Mouse (Mus musculus): ENCODE results near the gene Fam178b.
"Not testable (repeated sequence)": the region's sequence is repeated elsewhere in the genome, so short reads cannot be mapped to it uniquely, and the experiment has no call there.

Fam178b gene

DNA sequence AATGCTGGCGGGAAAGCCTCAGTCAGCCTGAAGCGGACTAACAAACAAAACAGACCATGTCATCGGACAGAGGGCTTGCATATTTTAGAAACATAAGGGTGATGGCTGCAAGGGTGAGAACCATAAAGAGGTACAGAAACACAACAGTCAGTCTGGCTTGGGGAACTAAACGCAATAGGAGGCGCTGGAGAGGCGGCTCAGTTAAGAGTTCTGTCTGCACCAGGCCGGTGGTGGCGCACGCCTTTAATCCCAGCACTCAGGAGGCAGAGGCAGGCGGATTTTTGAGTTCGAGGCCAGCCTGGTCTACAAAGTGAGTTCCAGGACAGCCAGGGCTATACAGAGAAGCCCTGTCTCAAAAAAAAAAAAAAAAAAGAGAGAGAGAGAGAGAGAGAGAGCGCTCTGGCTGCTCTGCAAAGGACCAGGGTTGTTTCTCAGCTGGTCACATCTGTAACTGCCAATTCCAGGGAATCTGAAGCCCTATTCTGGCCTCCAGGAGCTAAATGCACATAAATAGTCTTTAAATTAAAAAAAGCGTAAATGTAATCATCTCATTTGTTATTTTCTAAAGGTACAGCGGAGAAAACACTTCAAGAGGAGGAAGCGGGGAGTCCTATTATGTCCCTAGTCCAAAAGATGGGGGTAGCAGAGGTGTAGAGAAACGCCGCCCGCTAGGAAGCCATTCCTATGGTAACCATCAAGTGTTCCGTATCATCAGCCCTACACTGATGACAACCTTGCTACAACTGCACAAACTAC, 137.0 kb downstream of the Fam178b start:
- no peak for DNase-seq (ENCODE audit: low spot score)

DNA sequence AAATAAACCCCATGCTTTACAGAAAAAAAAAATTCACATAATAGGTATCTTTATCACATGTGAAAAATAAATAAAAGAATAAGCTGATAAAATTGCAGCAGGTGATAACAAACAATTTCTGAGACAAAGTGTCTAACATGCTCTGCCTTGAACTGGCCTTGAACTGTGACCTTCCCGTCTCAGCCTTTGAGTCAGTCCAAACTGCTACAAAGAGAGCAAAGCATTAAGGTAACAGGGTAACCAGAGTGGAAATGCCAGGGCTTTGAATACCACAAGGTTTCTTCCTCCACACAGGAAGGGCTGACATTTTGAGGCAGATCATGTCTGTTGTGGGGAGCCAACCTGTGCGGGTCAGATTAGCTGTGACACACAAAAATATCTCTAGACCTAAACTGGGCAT, 137.6 kb downstream of the Fam178b start:
- no peak for DNase-seq (ENCODE audit: low spot score)

GRCm38 (mm10) chr1:36542925-36543324, 140.1 kb downstream of the Fam178b start:
- no peak for DNase-seq (ENCODE audit: low spot score)

DNA sequence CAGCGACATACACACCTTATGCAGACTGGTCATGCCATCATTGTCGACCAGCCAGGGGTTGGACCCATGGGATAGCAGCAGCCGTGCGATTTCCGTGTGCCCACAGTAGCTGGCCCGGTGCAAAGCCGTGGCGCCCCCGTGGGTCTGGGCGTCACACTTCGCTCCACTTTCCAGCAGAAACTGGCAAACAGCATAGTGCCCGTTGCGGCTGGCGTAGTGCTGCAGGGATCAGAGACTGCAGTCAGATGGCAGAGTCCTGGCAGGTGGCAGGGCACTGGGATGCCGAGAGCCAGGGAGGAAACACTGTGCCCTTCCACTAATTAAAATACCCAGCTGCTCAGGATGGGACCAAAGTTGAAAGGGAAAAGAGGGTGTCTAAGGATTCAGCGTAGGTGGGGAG, 141.1 kb downstream of the Fam178b start:
- no peak for DNase-seq (ENCODE audit: low spot score)

GRCm38 (mm10) chr1:36540807-36541206, 142.2 kb downstream of the Fam178b start:
- DNase-seq (ENCODE audit: low spot score) = no peak

GRCm38 (mm10) chr1:36540132-36540531, 142.9 kb downstream of the Fam178b start:
- DNase-seq (ENCODE audit: low spot score) = no peak

GRCm38 (mm10) chr1:36539186-36539585, 143.8 kb downstream of the Fam178b start, which contains the start of gene Gm42417:
Gm42417 (minus strand) TSS chr1:36539429.
- no peak for DNase-seq (ENCODE audit: low spot score)

DNA sequence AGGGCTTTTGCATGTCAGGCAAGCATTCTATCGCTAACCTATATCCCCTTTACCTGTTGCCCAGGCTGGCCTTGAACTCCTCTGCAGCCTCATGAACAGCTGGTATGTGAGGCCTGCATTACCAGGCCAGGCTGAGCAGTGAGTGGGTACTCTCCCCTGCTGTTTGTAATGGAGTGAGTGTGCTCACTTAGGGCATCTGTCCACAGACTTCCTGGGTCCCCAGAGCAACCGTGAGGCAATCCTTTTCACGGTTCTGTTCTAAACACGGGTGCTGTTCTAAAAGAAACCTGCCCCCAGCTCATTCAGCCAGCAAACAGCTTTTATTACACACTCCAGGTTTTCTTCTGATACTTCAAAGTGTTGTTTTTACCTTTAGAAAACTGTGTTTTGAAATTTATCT, 144.3 kb downstream of the Fam178b start:
- no peak for DNase-seq (ENCODE audit: low spot score)

- DNase-seq (ENCODE audit: low spot score) = not testable (repeated sequence)
These were observed 146.2 kb downstream of the Fam178b start, which contains the start of gene Ankrd23 for GRCm38 (mm10) chr1:36536783-36537182. Ankrd23 (minus strand) TSS chr1:36536883.

DNA sequence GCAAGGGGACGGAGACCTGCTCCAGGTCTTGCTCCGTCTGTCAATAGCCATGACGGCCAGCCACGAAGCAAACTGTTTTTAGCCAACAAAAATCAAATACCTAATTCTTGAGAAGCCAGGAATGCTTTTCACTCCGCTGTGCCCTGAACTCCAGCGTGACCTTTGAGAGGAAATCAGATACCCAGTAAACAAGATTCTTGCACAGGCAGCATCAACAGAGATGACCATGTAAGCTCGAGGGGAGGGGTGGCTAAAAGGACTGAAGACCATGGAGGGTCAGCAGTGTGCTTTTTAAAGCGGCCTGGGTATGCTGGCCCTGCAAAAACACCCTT, 146.6 kb downstream of the Fam178b start:
- no peak for DNase-seq (ENCODE audit: low spot score)

DNA sequence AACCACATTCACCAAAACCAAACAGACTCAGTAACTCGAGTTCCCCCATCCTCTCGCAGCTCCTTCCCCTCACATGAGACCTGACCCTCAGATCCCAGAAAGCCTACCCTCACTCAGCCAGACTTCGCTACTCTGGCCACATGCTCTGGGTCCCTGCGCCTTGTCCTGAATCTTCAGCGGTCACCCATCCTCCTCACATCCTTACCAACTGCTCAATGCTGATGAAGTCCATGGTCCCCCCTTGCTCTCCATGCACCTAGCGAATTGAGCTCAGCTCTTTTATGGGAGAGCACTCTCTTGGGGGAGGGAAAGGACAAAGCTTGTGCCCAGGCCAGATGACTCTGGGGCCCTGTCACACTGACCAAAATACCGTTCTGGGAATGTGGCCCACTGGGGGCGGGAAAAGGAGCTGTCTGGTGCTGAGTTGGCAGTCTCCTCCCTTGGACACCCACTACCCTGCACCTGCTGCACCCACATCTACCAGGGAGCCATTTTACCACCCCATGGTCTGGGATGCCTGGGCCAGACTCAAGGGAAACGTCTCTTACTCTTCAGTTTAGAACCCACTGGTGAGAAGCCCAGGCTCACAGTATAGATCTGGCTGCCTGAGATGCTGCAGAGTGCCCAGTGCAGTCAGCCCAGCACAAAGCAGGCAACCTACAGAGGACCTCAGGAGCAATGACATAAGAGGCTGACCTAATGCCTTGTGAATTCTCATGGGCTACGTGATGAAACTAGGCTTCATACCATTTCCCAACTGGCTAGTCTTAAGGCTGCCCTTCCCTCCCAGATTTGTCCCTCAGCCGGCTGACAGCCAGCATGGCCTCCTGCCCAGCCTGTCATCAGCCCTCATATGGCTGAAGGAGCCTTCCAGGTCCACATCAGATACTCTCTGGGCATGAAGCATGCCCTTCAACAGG, 147.2 kb downstream of the Fam178b start:
- no peak for DNase-seq (ENCODE audit: low spot score)

DNA sequence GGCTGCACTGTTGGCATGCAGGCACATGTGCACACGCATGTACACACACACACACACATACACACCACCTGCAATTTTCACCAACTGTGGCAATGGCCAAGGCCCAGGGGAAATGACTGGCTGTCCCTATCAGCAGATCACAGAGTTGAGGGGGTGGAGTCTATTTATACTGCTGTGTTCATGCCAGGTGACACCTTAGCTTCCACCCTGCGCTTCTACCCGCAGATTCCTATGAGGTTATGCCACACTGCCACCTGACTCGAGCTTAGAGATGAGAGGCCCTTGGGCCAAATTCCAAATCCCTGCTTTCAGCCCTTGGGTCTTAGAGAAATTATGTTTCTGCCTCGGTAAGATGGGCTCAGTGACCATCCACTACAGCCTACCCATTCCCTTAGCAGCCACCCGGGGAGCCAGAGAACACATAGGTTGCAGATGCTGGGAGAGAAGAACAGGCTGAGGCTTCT, 148.4 kb downstream of the Fam178b start:
- no peak for DNase-seq (ENCODE audit: low spot score)

- no peak for DNase-seq (ENCODE audit: low spot score)
These were observed 149.4 kb downstream of the Fam178b start for GRCm38 (mm10) chr1:36533546-36533945.

- no peak for DNase-seq (ENCODE audit: low spot score)
These were observed 151.5 kb downstream of the Fam178b start for GRCm38 (mm10) chr1:36531461-36531860.

GRCm38 (mm10) chr1:36530962-36531361, 152.0 kb downstream of the Fam178b start:
- DNase-seq (ENCODE audit: low spot score) = no peak

- no peak for DNase-seq (ENCODE audit: low spot score)
These were observed 152.5 kb downstream of the Fam178b start for GRCm38 (mm10) chr1:36530485-36530884.

DNA sequence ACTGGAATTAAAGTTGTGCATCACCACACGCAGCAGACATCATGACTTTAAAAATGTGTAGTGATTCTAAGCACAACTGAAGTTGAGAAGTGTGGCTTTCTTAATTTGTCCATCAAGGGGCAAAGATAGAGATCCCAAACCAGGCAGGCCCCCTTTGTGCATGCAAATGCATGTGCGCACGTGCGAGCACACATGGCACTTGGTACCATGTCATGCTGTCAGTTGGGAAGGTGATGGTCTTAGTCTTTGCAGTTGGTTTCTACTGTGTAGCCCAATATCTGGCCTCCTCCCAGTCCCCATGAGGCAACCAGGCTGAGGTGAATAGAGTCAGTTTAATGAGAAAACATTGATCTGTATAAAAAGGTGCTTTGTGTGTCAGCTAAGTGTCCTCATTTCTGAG, 153.1 kb downstream of the Fam178b start:
- DNase-seq (ENCODE audit: low spot score) = no peak

DNA sequence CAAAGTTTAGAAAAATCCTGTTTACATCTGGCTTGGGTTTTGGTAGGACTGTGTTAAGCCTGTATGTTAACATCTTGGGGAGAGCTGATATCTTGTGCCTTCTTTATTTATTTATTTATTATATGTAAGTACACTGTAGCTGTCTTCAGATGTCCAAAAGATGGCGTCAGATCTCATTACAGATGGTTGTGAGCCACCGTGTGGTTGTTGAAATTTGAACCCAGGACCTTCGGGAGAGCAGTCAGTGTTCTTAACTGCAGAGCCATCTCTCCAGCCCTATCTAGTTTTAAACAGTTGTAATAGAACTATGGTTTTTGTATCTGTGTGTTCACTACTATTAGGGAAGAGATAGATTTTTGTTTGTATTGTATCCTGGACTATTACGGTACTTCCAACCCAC, 153.7 kb downstream of the Fam178b start:
- DNase-seq (ENCODE audit: low spot score) = no peak

DNA sequence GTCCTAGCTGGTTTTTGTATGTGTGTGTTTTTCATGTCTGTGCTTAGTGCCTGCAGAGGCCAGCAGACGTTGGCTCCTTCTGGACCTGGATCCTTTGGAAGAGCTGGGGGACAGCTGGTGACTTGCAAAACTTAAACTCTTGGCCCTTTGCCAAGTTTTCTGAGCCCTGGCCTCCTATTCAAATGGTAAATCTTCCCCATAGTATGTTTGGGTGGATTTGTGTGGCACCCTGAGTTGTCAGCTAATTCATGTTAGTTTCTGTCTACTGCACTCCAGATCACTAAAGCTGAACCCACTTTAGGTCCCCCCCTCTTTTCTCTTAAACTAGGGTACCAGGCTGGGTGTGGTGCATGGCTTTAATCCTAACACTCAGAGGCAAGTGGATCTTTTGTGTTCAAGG, 154.6 kb downstream of the Fam178b start:
- DNase-seq (ENCODE audit: low spot score) = no peak

GRCm38 (mm10) chr1:36526903-36527302, 156.1 kb downstream of the Fam178b start:
- DNase-seq (ENCODE audit: low spot score) = no peak

GRCm38 (mm10) chr1:36525774-36526173, 157.2 kb downstream of the Fam178b start:
- no peak for DNase-seq (ENCODE audit: low spot score)

GRCm38 (mm10) chr1:36524058-36524457, 158.9 kb downstream of the Fam178b start:
- no peak for DNase-seq (ENCODE audit: low spot score)

Data from urinary bladder, postnatal 10 days (tissue).